Mouse (Mus musculus): ENCODE results near the gene Abi2. TPM values are rescaled to one million over a fixed set of nuclear protein-coding genes. Genes with fewer than 3 reads are reported as not detected.
"Not testable (repeated sequence)": the region's sequence is repeated elsewhere in the genome, so short reads cannot be mapped to it uniquely, and the experiment has no call there.

Gene Abi2
- polyA plus RNA-seq, 1 experiment from 2014 or later: 48.6 TPM

- Histone ChIP-seq H3K4me1 (no peaks in the 10 kb centered on the region), H3K27ac (replicated peaks) (no peak overlapping the region), H3K36me3 (replicated peaks) (peaks cover 20% of the 10 kb centered on the region), H3K4me3 (no peak overlapping the region), H3K27me3 (replicated peaks; ENCODE audit: low read depth, poor library complexity, severe bottlenecking) (no peaks in the 10 kb centered on the region), H3K9me3 (no peaks in the 10 kb centered on the region)
- DNase-seq (ENCODE audit: low spot score): no peak
- WGBS: 15% methylated on average over 1 of the region's 1 CpGs
Measured at GRCm38 (mm10) chr1:60432497-60432896, 23.1 kb downstream of the Abi2 start.

GRCm38 (mm10) chr1:60441438-60441837 lies 32.0 kb downstream of the Abi2 start:
- not testable (repeated sequence) for H3K4me3 ChIP-seq; H3K27me3 ChIP-seq (replicated peaks; ENCODE audit: low read depth, poor library complexity, severe bottlenecking); H3K27ac ChIP-seq (replicated peaks); H3K9me3 ChIP-seq; H3K4me1 ChIP-seq; DNase-seq (ENCODE audit: low spot score)
- 79% methylated on average over 5 of the region's 5 CpGs for WGBS
- H3K36me3 ChIP-seq (replicated peaks): peaks cover 53% of the 10 kb centered on the region

- WGBS: 89% methylated on average over 12 of the region's 12 CpGs
- Histone ChIP-seq H3K27ac (replicated peaks) (no peak overlapping the region), H3K4me1 (no peaks in the 10 kb centered on the region), H3K9me3 (no peaks in the 10 kb centered on the region), H3K27me3 (replicated peaks; ENCODE audit: low read depth, poor library complexity, severe bottlenecking) (no peaks in the 10 kb centered on the region), H3K4me3 (no peak overlapping the region), H3K36me3 (replicated peaks) (peaks cover 55% of the 10 kb centered on the region)
- no peak for DNase-seq (ENCODE audit: low spot score)
Measured at GRCm38 (mm10) chr1:60447067-60447466, 37.6 kb downstream of the Abi2 start.

- Histone ChIP-seq H3K9me3 (no peaks in the 10 kb centered on the region), H3K4me1 (no peaks in the 10 kb centered on the region), H3K36me3 (replicated peaks) (peaks cover 66% of the 10 kb centered on the region), H3K27ac (replicated peaks) (no peak overlapping the region), H3K27me3 (replicated peaks; ENCODE audit: low read depth, poor library complexity, severe bottlenecking) (no peaks in the 10 kb centered on the region), H3K4me3 (no peak overlapping the region)
- WGBS: 39% methylated on average over 1 of the region's 1 CpGs
- DNase-seq (ENCODE audit: low spot score): no peak
Measured at GRCm38 (mm10) chr1:60449896-60450295, 40.5 kb downstream of the Abi2 start.

DNA sequence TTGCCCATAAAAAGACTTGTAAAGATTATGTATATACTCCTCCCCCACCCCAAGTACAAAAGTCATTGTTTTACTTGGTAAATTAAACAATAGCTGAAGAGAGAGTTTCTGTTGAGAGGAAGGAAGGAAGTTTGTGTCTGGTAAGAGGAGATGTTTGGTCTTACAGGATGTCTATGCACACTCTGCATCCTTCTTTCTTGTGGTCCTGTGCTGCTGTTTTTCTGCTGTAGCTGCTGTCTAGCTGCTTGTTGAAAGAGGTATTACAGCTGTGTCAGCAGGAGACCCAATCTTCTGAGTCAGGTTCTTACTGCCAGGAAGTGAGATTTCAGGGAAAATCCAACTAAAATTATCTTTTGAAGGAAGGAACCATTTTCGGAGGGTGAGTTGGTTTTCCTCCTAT lies 51.2 kb downstream of the Abi2 start:
- Histone ChIP-seq H3K27me3 (replicated peaks; ENCODE audit: low read depth, poor library complexity, severe bottlenecking) (no peaks in the 10 kb centered on the region), H3K27ac (replicated peaks) (no peak overlapping the region), H3K4me1 (no peaks in the 10 kb centered on the region), H3K36me3 (replicated peaks) (peaks cover 69% of the 10 kb centered on the region), H3K9me3 (no peaks in the 10 kb centered on the region), H3K4me3 (no peak overlapping the region)
- DNase-seq (ENCODE audit: low spot score): no peak
- 86% methylated on average over 1 of the region's 1 CpGs for whole genome bisulfite sequencing

DNA sequence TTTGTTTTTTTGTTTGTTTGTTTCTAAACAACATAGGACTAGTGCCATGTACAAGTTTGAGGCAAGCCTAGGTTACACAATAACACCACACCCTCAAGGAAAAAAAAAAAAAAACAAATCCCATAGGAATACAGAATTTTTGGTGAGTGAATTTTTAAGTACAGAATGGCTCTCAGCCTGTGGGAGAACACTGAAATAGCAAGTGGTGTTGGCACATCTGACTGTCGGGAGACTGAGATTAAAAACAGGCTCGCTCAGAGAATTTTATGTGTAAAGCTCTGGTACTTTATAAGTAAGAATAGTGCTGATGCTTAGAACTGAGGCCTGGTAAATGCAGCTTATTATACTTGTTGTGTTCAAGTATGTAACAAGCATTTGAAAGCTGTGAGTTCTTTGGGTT lies 60.1 kb downstream of the Abi2 start:
- 96% methylated on average over 2 of the region's 2 CpGs for WGBS

DNA sequence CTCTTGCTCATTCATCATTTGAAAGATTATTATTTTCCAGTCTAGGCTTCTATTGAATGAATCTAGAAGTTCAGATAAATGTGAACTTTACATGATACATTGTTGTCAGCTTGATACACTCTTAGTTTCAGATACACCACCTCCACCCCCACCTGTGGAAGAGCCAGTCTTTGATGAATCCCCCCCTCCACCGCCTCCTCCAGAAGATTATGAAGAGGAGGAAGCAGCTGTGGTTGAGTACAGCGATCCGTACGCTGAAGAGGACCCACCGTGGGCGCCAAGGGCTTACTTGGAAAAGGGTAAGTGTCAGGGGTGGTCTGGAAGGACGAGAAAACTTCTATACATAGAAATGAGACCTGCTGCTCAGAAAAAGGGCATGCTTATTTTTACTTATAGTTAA lies 61.1 kb downstream of the Abi2 start:
- H3K36me3 ChIP-seq (replicated peaks): peaks cover 44% of the 10 kb centered on the region
- WGBS: 89% methylated on average over 7 of the region's 7 CpGs

More for the DNA sequence above, 60.1 kb downstream of the Abi2 start:
- no peak overlapping the region for H3K4me3 ChIP-seq
- no peak overlapping the region for H3K27ac ChIP-seq (replicated peaks)
- H3K27me3 ChIP-seq (replicated peaks; ENCODE audit: low read depth, poor library complexity, severe bottlenecking): no peaks in the 10 kb centered on the region
- no peaks in the 10 kb centered on the region for H3K4me1 ChIP-seq
- DNase-seq (ENCODE audit: low spot score): no peak
- no peaks in the 10 kb centered on the region for H3K9me3 ChIP-seq
- peaks cover 51% of the 10 kb centered on the region for H3K36me3 ChIP-seq (replicated peaks)

DNA sequence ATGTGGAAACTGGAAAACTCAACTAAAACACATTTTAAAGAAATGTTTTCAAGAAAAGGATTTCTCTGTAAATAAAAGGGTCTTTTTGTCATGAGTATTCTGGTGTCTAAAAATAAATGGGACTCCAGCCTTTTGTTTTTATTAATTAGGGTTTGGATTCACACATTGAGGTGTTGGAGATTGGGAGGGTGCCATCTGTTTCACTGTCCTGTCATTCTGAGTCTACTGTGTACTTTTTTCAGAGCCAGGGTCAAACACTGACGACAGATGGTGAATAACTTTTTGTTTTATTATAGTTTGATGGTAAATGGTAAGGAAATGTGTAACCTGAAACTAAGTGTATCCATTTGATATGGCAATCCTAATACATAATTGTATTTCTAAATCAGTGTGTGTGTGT lies 72.1 kb downstream of the Abi2 start:
- H3K36me3 ChIP-seq (replicated peaks): peaks cover 50% of the 10 kb centered on the region

More for the DNA sequence above, 61.1 kb downstream of the Abi2 start:
- Histone ChIP-seq H3K4me3 (no peak overlapping the region), H3K27me3 (replicated peaks; ENCODE audit: low read depth, poor library complexity, severe bottlenecking) (no peaks in the 10 kb centered on the region), H3K4me1 (no peaks in the 10 kb centered on the region), H3K27ac (replicated peaks) (no peak overlapping the region), H3K9me3 (no peaks in the 10 kb centered on the region)
- no peak for DNase-seq (ENCODE audit: low spot score)

DNA sequence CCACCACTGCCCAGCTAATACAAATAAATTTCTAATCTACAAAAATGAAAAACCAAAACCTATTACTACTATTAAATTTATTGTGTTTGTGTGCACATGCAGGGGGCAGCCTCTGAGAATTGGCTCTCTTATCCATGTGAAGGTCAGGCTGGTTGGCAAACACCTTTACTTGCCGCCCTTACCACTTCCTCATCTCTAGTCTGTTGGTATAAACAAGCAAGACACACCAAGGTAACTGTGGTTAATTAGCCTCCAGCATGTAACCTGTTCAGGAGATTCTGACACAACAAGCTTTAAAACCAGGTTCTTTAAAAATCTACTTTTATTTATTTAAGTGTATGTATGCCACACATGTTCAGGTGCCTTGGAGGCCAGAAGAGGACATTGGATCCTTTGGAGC lies 73.5 kb downstream of the Abi2 start:
- H3K36me3 ChIP-seq (replicated peaks): peaks cover 49% of the 10 kb centered on the region
- H3K4me3 ChIP-seq: no peak overlapping the region
- no peak for DNase-seq (ENCODE audit: low spot score)
- no peaks in the 10 kb centered on the region for H3K9me3 ChIP-seq
- WGBS: 96% methylated on average over 1 of the region's 1 CpGs
- H3K27me3 ChIP-seq (replicated peaks; ENCODE audit: low read depth, poor library complexity, severe bottlenecking): no peaks in the 10 kb centered on the region
- no peaks in the 10 kb centered on the region for H3K4me1 ChIP-seq
- H3K27ac ChIP-seq (replicated peaks): no peak overlapping the region

More for the DNA sequence above, 72.1 kb downstream of the Abi2 start:
- Histone ChIP-seq H3K4me3 (no peak overlapping the region), H3K27me3 (replicated peaks; ENCODE audit: low read depth, poor library complexity, severe bottlenecking) (no peaks in the 10 kb centered on the region), H3K27ac (replicated peaks) (no peak overlapping the region), H3K4me1 (no peaks in the 10 kb centered on the region), H3K9me3 (no peaks in the 10 kb centered on the region)
- DNase-seq (ENCODE audit: low spot score): no peak
- 80% methylated on average over 1 of the region's 1 CpGs for WGBS

DNA sequence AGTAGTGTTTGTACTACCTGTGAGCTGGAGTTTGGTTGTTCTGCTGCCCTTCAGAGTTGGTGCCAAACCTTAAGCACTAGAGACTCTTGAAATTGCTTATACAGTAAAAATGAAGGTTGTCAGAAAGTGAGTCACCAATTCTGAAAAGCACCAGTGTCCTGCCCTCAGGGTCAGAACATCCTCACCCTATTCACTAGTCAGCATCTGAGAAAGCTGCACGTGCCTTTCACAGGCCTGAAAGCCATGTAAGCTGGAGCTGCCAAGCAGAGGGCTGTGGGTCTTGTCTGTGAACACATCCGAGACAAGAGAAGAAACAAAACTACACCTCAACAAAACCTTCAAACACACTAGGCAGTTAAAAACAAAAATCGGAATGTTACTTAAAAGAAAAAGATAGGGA lies 76.2 kb downstream of the Abi2 start:
- no peaks in the 10 kb centered on the region for H3K9me3 ChIP-seq
- DNase-seq (ENCODE audit: low spot score): no peak
- H3K27ac ChIP-seq (replicated peaks): no peak overlapping the region
- 75% methylated on average over 3 of the region's 3 CpGs for WGBS
- H3K27me3 ChIP-seq (replicated peaks; ENCODE audit: low read depth, poor library complexity, severe bottlenecking): no peaks in the 10 kb centered on the region
- H3K36me3 ChIP-seq (replicated peaks): peaks cover 55% of the 10 kb centered on the region
- H3K4me3 ChIP-seq: no peak overlapping the region
- H3K4me1 ChIP-seq: no peaks in the 10 kb centered on the region

GRCm38 (mm10) chr1:60488635-60489034 lies 79.2 kb downstream of the Abi2 start:
- no peaks in the 10 kb centered on the region for H3K4me1 ChIP-seq
- no peak for DNase-seq (ENCODE audit: low spot score)
- no peak overlapping the region for H3K27ac ChIP-seq (replicated peaks)
- H3K36me3 ChIP-seq (replicated peaks): peaks cover 73% of the 10 kb centered on the region
- no peak overlapping the region for H3K4me3 ChIP-seq
- H3K27me3 ChIP-seq (replicated peaks; ENCODE audit: low read depth, poor library complexity, severe bottlenecking): no peaks in the 10 kb centered on the region
- WGBS: 85% methylated on average over 8 of the region's 8 CpGs
- no peaks in the 10 kb centered on the region for H3K9me3 ChIP-seq

- H3K36me3 ChIP-seq (replicated peaks): peaks cover 82% of the 10 kb centered on the region
- no peaks in the 10 kb centered on the region for H3K4me1 ChIP-seq
- no peak overlapping the region for H3K27ac ChIP-seq (replicated peaks)
- DNase-seq (ENCODE audit: low spot score): no peak
- H3K4me3 ChIP-seq: no peak overlapping the region
- no peaks in the 10 kb centered on the region for H3K27me3 ChIP-seq (replicated peaks; ENCODE audit: low read depth, poor library complexity, severe bottlenecking)
- 89% methylated on average over 2 of the region's 2 CpGs for WGBS
- H3K9me3 ChIP-seq: no peaks in the 10 kb centered on the region
Measured at GRCm38 (mm10) chr1:60489660-60490059, 80.2 kb downstream of the Abi2 start.

DNA sequence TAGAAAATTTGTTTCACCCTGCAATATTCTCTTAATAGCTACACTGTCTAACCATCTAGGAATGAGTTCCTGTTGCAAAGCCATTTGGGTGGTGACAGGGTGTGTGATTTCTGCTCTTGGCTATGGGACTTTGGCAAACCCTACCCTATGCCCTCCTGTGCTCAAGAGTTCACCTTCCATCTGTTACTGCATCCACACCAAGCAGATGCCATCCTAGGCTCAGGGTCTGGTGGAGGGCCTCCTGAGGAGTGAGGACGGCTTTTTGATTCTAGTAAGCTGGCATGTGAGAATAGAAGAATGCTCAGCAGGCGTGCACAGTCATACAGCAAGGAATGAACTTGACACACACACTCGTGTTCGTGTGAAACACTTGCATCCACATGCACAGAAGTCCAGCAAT lies 81.1 kb downstream of the Abi2 start:
- H3K9me3 ChIP-seq: no peaks in the 10 kb centered on the region
- H3K27ac ChIP-seq (replicated peaks): no peak overlapping the region
- whole genome bisulfite sequencing: 88% methylated on average over 4 of the region's 4 CpGs
- no peak for DNase-seq (ENCODE audit: low spot score)
- no peaks in the 10 kb centered on the region for H3K27me3 ChIP-seq (replicated peaks; ENCODE audit: low read depth, poor library complexity, severe bottlenecking)
- H3K4me1 ChIP-seq: no peaks in the 10 kb centered on the region
- H3K4me3 ChIP-seq: no peak overlapping the region
- H3K36me3 ChIP-seq (replicated peaks): peaks cover 91% of the 10 kb centered on the region

- 85% methylated on average over 5 of the region's 5 CpGs for WGBS
- Histone ChIP-seq H3K27me3 (replicated peaks; ENCODE audit: low read depth, poor library complexity, severe bottlenecking) (no peaks in the 10 kb centered on the region), H3K9me3 (no peaks in the 10 kb centered on the region), H3K4me1 (no peaks in the 10 kb centered on the region), H3K27ac (replicated peaks) (no peak overlapping the region), H3K4me3 (no peak overlapping the region), H3K36me3 (replicated peaks) (peaks cover 98% of the 10 kb centered on the region)
- DNase-seq (ENCODE audit: low spot score): no peak
Measured at GRCm38 (mm10) chr1:60492404-60492803, 83.0 kb downstream of the Abi2 start.
